Mouse (Mus musculus) large intestine, adult 2 months (tissue): Measurements from ENCODE around the gene Prr5l. TPM values are rescaled to one million over a fixed set of nuclear protein-coding genes. Genes with fewer than 3 reads are reported as not detected.

Experiments used
- DNase-seq: peaks from one replicate; pipeline ENCODE4 v3.0.0-alpha.2; 2012; ENCODE audit warnings: low read depth, low spot score
- WGBS: fragments of 180-500 bp; shearing (Covaris S2); methylation state at CpG from one replicate; pipeline ENCODE4 v1.1.7; 2018; 5-methylcytosine and 5-hydroxymethylcytosine counted together
- polyA plus RNA-seq: library from polyadenylated mRNA; depleted of rRNA; stranded (reverse); fragments of >200 nt; gene quantifications from 2 replicates; pipeline ENCODE4 v1.2.3, GENCODE M21; 2012

Prr5l gene
- polyA plus RNA-seq, 1 experiment = 1.7 TPM

DNA sequence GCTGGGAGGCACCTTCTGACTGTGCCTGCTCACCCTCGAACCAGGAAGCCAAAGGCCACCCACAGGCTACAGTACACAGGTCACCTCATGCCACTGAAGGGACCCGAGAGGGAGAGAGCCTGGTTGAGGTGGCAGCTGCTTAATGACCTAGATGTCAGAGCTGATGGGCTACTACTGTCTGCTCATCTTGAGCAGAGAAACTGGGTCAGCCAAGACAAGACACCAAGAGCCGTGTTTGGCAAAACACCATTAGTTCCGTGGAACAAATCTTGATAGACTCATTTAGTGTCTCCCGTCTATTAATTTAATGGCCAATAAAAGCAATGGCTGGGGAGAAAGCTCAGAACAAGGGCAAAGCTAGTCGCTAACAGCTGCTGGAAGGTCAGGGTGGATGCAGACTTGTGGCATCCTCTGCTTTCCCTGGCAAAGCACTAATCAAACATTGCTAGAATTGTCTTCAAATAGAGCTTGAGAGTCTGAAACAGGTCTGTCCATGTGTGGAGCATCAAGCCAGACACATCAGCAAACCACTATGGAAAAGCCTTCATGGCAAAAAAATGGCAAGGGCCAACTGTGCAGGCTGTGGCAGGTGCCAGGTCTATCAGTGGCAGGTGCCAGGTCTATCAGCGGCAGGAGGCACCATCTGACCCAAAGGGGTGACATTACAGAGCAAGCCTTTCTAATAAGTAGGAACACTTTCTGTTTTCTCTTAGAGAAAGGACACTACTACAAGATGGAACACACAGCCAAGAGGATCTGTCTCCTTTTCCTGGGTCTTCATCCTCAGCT lies 140.6 kb downstream of the Prr5l start:
- no peak for DNase-seq
- WGBS = 52% methylated on average over 7 of the region's 7 CpGs

DNA sequence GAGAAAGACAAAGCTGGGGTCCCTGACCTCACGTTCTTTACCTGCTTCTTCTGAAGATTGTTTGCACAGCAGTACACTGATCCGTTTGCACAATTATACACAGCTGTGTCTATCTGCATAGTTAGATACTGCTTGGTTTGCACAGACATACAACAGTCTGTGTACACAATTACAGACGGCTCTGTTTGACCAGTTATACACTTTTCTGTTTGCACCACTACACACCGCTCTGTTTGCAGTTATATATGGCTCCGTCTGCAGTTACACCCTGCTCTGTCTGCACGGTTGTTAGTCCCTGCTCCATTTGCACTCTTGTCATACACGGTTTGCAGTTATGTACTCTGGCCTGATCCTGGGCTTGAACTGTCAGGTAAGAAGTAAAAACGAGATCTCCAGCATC lies 141.2 kb downstream of the Prr5l start:
- WGBS = 37% methylated on average over 8 of the region's 8 CpGs
- no peak for DNase-seq

DNA sequence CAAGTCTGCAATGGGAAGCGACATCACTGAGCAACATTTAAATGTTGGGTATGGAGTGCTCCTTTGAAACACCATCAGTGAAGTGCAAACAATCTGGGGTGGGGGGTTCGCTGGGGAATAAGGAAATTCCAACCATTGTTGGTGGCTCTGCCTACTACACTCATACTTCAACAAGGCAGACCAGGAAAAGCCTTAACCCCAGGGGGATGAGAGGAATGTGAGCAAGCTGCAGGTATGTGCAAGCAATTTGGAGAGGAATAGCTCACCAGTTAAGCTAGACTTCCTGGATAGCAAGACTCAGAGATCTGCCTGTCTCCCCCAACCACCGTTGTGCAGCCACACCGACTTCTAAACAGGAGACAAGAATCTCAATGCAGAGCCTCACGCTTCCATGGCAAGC lies 142.9 kb downstream of the Prr5l start:
- 66% methylated on average over 5 of the region's 5 CpGs for WGBS
- DNase-seq = no peak

DNA sequence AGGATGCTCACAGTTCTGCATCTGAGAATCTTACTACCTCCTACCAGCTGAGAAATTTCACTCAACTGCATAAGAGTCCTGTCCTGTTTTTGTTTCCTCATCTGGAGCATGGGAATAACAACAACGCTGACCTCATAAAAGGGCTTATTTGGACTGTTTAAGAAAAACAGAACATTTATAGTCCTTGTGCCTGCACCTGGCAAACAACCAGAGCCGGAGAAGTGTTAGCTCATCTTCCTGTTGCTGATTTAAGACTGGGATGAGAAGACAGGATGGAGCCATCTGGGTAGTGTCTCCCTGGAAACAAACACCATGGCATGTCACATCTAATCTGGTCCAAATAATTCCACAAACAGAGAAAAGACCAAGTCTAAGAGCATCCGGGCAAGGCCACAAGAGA lies 149.3 kb downstream of the Prr5l start:
- 43% methylated on average over 3 of the region's 3 CpGs for WGBS
- DNase-seq = no peak

DNA sequence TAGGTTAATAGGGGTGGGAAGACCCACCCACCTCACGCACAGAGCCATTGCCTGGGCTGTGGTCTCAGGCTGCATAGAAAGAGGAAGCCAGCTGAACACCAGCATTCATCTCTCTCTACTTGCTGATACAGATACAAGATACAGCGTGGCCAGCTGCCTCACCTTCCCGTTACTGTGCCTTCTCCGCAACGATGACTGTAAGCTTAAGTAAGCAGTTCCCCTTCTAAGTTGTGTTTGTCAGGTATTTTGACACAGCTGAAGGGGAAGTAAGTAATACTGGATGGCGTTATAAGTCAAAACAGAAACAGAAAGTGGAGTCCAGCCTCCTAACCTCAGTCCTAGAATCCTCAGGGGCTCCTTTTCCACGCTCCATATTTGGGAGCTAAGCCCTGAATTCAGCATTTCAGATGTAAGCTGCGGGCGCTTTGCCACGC lies 150.0 kb downstream of the Prr5l start:
- no peak for DNase-seq
- WGBS = 78% methylated on average over 10 of the region's 10 CpGs

DNA sequence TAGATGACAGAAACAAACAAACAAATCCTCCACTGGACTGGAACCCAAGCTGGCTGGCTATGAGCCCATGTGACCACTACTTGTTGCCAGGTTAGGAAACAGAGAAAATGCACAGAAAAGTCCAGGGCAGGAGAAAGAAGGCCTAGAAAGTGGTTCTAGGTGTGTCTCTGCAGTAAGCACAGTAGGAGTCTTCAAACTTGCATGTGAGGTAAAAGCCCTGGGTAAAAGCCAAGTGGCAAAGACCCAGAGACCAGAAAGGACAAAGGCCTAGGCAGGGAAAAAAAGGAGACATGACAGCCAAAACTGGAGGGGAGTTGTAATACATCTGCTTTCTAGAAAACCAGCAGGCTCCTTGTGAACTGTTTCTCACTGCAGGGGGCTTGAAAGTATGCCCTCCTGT lies 151.9 kb downstream of the Prr5l start:
- DNase-seq = no peak

DNA sequence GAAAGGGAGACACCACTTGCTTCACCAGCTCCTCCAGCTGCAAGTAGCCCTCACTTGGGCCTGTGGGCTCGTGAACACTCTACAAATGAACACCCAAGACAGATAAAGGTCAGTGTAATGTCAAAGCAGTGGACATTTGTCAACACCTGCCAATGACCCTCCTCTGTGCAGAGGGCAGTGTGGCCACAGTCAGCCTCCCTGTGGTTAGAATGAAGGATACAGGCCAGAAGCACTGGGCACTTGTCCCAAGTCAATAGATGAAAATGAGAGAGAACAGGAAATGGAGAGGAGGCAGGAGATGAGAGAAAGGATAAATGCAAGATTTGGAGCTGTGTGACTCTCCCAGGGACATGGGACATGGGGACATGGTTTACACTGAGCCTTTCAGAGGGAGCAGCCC lies 153.4 kb downstream of the Prr5l start:
- DNase-seq = no peak
- WGBS = 63% methylated on average over 1 of the region's 1 CpGs

DNA sequence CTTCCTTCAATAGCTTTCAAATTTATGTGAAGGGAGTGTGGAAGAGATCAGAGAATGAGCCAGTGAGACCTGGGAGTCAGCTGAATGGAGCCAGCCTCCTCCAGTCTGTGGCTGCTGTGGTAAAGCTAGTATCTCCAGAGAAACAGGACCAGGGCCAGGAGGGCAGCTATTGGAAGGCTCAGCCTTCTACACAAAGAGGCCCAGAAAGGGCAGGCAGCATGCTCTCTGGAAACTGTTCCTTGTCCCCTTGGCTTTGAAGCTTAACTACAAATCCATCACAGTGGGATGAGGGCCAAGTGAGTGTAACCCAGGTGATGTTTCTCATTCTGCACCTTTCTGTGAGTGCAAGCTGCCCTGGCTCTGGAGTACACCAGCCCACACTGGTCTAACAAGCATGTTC lies 155.0 kb downstream of the Prr5l start:
- DNase-seq = no peak

DNA sequence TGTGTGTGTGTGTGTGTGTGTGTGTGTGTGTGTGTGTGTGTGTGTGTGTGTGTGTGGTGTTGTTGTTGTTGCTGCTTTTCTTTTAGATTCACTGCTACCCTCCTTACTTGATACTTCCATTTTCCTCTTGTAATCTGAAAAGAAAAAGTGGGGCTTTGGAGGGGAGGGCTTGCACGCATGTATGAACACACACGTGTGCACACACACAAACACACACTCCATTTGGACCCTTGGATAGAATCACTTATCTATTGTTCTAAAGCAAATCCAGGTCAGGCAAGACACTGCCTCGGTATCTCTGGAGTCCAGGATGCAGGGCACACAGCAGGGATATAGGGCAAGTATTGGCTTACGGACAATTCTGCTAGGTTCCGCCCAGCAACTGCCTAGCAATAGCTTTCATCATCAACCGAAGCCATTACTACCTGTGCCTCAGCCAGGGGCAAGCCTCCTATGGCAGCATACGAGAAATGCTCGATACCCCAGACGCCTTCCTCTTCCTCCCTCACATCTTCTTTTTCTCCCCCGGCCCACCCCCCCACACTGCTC lies 159.4 kb downstream of the Prr5l start:
- 88% methylated on average over 10 of the region's 10 CpGs for WGBS
- no peak for DNase-seq

DNA sequence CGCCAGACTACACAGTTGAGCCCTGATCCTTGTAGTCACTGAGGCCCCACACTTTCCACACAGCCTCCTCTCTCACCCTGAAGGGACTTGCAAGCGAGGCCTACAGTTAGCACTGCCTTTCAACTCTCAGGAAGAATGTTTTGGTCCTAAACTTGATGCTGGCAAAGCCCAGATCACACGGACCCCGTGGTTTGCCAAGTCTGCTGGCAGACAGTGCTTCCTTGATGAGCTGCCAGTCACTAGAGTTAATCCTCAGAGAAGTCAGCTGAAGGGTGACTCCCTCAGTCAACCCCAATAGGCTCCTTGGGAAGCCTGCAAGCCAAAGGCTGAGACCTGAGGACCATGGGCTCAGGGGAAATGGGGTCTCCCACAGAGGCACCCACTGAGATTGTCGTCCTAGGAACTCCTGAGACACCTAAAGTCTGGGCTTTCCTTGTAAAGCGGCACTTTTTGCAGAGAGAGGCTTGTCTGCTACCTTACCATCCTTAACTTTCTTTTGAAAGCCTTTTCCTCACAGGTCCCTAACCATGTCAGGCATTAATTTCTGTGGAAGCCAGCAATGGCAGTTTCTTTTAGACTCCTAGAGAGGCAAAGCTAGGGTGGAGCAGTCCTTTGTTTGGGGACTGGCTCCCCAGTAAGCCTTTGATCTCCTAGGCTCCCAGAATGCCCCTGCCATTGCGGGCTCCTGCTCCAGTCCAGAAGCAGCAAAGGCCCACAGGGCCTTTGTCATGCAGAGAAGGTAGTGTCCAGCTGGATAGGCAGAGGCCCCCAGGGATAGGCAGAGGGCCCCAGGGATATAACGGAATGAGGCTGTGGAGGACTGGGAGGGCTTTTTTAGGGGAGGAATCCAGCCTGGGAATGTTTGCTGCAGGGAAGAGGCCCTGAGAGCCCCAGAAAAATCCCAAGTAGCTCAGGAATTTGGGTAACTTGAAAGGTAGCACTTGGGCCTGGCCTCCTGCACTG lies 160.2 kb downstream of the Prr5l start:
- no peak for DNase-seq
- WGBS = 69% methylated on average over 8 of the region's 8 CpGs

DNA sequence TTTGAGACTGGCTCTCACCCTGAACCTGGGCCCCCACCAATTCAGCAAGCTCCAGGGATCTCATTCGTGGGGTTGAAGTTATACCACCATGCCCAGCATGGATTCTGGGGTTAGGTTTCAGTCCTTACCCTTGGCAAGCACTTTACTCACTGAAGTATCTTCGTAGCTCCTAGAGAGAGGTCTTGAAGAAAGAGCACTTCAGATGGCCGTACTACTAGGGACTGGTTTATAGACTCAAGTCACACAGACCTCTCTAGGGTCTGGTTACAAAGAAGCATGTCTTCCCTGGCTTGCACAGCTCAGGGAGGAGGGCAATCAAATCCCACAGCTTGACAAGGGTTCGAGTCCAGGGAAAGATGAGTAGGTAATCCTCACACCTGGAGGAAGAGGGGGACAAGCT lies 161.0 kb downstream of the Prr5l start:
- DNase-seq = no peak
- 85% methylated on average over 4 of the region's 4 CpGs for WGBS

DNA sequence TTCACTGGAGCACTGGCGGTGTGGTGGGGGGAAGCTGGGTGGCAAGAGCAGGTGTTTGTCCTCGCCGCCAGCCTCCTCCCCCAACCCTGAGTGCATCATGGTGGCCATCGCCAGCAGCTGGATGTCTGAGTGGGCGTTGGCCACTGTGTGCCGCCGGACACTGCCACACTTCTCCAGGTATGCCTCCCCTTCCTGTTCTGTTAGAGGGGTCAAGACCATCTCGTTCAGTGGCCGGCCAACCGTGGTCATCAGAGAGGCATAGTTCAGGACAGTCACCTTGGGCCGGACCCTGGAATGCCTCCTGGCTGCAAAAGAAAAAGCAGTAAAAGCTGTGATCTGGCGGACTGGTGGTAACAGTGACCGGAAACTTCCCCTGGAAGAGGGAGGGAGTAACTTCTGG lies 165.7 kb downstream of the Prr5l start:
- no peak for DNase-seq
- WGBS = 92% methylated on average over 13 of the region's 13 CpGs

DNA sequence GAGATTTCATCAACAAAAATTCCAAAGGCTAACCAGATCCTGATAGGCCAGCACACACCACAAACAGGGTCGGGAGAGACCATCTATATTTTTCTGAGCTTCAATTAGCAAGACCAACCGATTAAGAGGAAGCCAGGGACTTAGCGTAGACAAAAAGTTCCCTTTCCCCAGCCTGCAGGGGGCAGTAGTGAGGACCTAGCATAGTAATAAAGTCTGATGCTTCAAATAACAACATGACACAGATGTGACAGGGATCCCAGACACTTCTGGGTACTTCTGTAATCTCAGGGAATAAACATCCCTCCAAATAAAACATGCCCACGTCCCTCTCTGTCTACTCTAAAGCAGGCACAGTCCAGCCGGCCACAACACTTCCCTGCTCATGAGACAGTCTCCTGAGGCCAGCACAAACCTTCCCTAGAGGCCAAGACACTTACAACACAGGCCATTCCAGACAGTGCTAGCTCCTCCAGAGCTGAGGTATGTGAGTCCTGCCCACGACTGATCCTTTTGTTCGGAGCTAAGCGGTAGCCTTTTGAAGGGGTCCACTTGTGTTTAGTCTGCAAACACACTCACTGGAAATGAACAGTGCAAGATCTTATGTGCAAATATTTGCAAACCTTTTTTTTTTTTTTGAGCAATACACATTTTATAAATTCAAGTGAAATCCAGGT lies 167.0 kb downstream of the Prr5l start:
- 59% methylated on average over 8 of the region's 8 CpGs for WGBS
- peak; percentile 7 for DNase-seq

DNA sequence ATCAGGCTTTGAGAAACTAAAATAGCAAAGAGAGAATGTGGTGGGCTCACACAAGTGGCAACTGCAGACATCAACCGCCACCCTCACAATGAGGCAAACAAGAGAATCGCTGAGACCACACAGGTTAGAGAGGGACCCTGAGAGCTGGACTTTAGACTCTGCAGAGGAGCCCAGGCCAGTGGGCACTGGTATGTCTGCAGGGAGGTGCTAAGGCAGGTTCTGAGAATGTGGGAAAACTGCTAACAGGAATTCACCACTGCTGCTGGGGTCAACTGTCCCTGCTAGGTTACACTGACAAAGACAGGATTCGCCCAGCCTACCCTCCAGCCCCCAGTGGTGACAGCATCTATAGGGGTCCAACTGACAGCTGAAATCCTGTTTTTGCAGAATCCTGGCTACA lies 171.2 kb downstream of the Prr5l start:
- DNase-seq = no peak
- WGBS = 71% methylated on average over 3 of the region's 3 CpGs

DNA sequence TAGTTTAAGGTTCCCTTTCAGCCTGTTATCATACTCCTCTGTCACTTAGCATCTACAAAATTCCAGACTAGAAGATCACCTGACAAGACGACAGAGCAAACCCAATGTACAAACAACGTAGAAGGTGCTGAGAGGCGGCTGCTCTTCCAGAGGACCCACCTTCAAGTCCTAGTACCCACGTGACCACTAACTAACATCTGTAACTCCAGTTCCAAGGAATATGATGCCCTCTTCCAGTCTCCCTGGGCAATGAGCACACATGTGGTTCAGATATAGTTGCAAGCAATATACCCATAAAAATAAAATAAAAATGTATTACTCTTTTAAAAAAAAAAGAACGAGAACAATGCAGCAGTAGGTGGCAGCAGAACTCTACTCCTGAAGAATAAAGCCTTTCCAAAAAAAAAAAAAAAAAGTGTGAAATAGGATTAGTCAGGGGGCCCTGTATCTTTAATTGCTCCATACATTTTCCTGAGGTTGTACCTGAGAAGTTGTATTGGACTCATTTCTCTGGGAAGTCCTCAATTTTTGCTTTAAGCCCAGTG lies 176.8 kb downstream of the Prr5l start:
- DNase-seq = no peak

DNA sequence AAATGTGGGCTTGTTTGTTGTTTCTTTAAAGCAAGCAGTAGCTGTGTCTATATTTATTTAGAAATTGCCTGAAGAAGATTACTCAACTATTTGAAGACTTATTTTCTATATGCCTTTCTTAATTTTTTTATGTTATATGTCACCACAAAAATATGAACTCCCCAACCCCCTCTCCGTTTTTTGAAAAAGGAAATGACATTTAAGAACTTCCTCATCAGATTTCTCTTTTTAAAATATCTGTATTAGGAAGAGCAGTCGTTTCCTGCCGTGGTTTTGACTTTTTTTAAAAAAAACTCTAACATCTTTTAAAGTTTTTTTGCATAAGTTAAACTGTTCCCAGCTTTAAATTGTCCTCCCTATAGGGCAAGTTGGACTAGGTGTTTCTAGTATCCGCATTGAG lies 183.5 kb downstream of the Prr5l start:
- no peak for DNase-seq
- WGBS = 81% methylated on average over 4 of the region's 4 CpGs

More for the DNA sequence above, 176.8 kb downstream of the Prr5l start:
- 22% methylated on average over 5 of the region's 5 CpGs for WGBS

DNA sequence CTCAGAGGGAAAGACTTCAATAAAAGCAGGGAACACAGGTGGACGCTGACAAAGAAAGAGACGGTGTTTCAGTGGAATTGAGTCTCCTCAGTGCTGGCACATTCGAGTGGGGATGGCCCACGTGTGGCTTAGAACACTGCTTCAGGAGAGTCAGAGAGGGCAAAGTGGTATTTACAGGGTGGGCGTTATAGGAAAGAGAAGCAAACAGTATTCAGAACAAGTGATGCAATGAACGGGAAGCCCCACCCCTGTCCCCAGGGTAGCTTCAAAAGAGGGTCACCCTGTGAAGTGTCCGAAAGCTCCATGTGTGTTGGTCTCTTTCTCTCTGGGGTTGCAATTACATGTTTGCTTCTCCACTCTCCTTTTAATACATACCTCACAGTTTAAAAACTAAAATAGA lies 187.2 kb downstream of the Prr5l start:
- no peak for DNase-seq
- 81% methylated on average over 7 of the region's 7 CpGs for WGBS

DNA sequence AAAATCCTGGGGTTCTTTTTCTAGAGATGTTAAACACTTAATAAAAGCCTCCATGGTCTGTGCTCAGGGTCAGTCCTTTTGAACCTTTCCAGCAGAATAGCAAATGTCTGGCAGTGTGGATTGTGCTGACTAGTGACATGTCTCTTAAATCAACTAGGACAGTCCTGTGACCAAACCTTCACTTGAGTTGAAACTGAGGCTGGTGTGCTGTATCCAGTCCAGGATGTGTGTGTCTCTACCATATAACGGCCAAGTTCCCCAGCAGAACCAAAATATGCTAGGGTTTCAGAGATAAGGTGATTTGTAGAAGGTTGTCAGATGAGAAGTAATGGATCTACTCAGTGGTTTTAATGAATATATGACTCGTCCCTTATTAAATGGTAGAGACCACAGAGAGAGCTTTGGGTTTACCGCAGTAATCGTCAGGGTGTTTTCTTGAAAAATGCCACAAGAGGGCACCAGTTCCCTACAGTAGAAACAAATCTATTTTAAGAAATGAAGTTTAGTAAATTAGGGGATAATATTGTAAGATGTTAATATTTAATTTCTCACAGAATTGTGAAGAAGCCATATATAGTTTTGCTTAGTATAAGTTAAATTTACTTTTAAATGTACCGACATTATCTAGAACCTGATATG lies 189.1 kb downstream of the Prr5l start:
- WGBS = 54% methylated on average over 5 of the region's 5 CpGs
- DNase-seq = no peak

DNA sequence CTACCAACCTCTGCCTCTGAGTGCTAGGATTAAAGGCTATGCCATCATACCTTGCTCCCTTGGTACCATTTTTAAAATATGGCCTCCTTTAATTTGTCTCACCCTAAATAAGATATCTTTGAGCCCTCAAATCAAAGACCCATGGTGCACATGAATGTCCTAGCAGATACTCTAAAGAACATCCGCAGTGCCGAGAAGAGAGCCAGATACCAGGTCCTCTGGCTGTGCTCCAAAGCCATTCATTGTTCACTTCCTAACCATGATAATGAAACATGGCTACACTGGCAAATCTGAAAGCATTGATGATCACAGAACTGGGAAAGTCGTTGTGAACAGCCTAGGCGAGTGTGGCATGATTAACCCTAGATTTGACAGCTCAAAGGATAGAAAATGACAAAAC lies 189.8 kb downstream of the Prr5l start:
- no peak for DNase-seq
- 52% methylated on average over 4 of the region's 4 CpGs for WGBS
